Mouse (Mus musculus): ENCODE data around the gene Gm29564. TPM values are rescaled to one million over a fixed set of nuclear protein-coding genes. Genes with fewer than 3 reads are reported as not detected.

Gm29564 gene
- not detected for polyA plus RNA-seq (2014; fragmentation: Illumina TruSeq; extraction: RNeasy Lipid Tissue Mini Kit (QIAGEN cat#74804); ENCODE audit: low read depth, low replicate concordance)

DNA sequence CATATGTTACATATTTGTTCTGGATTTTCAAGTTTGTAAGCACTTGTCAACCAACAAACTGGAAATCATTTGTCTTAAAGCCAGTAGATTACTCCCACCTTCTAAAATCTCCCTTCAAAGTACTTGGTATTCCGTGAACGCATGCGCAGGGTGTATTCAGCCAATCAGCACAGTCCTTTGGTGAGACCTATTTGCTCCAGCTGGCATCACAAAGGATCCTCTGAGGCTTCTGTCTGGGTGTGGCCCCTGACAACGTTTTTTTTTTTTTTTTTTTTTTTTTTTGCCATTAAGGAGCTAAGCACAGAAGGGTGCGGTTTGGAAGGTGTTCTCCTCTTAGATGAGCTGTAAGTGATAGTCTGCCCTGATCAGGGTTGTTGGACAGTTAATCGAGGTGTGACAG is at the start of gene Gm29564:
Gene Gm29564 (plus strand): TSS at position 301 of the 400 bp plus-strand sequence.

Other genes with a start within 250 kb of the Gm29564 start
- not detected for gene Gm20867, start 249.8 kb upstream of the Gm29564 start, polyA plus RNA-seq (2014; fragmentation: Illumina TruSeq; extraction: RNeasy Lipid Tissue Mini Kit (QIAGEN cat#74804); ENCODE audit: low read depth, low replicate concordance)